Mouse (Mus musculus) heart, embryonic 14.5 days (tissue): Measurements from ENCODE around the gene Ccdc28a. TPM values are rescaled to one million over a fixed set of nuclear protein-coding genes. Genes with fewer than 3 reads are reported as not detected.

Experiments used
- ATAC-seq: fragments of 200-750 bp; cut with Nextera tagmentation; 2 replicates; pipeline ENCODE4 v1.8.0; 2017; ENCODE audit warnings: low read depth, moderate TSS enrichment; ENCODE audit not compliant: insufficient number of reproducible peaks, insufficient read depth, low FRiP score
- H3K27ac ChIP-seq, 2 experiments: fragments of 200-500 bp in 1 of 2; fragments of 300-500 bp in 1 of 2; sonication (generic) in 1 of 2; replicated peaks in 1 of 2; 2 replicates each; pipeline ENCODE4 v1.5.1; 2012 to 2014; ENCODE audit warnings: low read depth in 2 of 2, low read length in 2 of 2, control low read depth in 1 of 2, mild to moderate bottlenecking in 1 of 2, mixed read lengths in 1 of 2; ENCODE audit not compliant: control insufficient read depth in 1 of 2, insufficient read depth in 1 of 2
- H3K27me3 ChIP-seq: fragments of 300-500 bp; sonication (generic); 2 replicates; pipeline ENCODE4 v1.6.1; 2014; ENCODE audit warnings: mild to moderate bottlenecking, low read length, control low read depth; ENCODE audit not compliant: control insufficient read depth, insufficient read depth
- H3K36me3 ChIP-seq: fragments of 300-500 bp; sonication (generic); 2 replicates; pipeline ENCODE4 v1.6.1; 2014; ENCODE audit warnings: mild to moderate bottlenecking, control low read depth, low read length, mixed read lengths; ENCODE audit not compliant: control insufficient read depth, insufficient read depth
- H3K4me1 ChIP-seq, 2 experiments: fragments of 200-500 bp in 1 of 2; fragments of 300-500 bp in 1 of 2; sonication (generic) in 1 of 2; 2 replicates each; pipeline ENCODE4 v1.6.1; 2012 to 2014; ENCODE audit warnings: low read length in 2 of 2, control low read depth in 1 of 2, mixed read lengths in 1 of 2; ENCODE audit not compliant: control insufficient read depth in 2 of 2, insufficient read depth in 2 of 2
- H3K4me2 ChIP-seq: fragments of 300-500 bp; sonication (generic); 2 replicates; pipeline ENCODE4 v1.6.1; 2014; ENCODE audit warnings: mild to moderate bottlenecking, low read length
- H3K4me3 ChIP-seq, 2 experiments: fragments of 200-500 bp in 1 of 2; fragments of 300-500 bp in 1 of 2; sonication (generic) in 1 of 2; 2 replicates each; pipeline ENCODE4 v1.5.1; 2012 to 2014; ENCODE audit warnings: low read length in 2 of 2, mild to moderate bottlenecking in 2 of 2, control low read depth in 1 of 2, low read depth in 1 of 2, moderate library complexity in 1 of 2; ENCODE audit not compliant: control insufficient read depth in 1 of 2, insufficient read depth in 1 of 2
- H3K9ac ChIP-seq: fragments of 300-500 bp; sonication (generic); 2 replicates; pipeline ENCODE4 v1.6.1; 2014; ENCODE audit warnings: mild to moderate bottlenecking, low read length
- H3K9me3 ChIP-seq: fragments of 300-500 bp; sonication (generic); 2 replicates; pipeline ENCODE4 v1.6.1; 2016; ENCODE audit warnings: low read length, control low read depth; ENCODE audit not compliant: control insufficient read depth
- whole genome bisulfite sequencing: fragments of 180-500 bp; shearing (Covaris S2); extraction: QIAGEN DNeasy Blood & Tissue Kit; methylation state at CpG from one replicate; pipeline ENCODE4 v1.1.7; 2014; 5-methylcytosine and 5-hydroxymethylcytosine counted together
- polyA plus RNA-seq: library from polyadenylated mRNA; unstranded; fragments of >200 nt; fragmentation: Nextera tagmentation; extraction: Ambion mirVana; gene quantifications from 2 replicates; pipeline ENCODE4 v1.2.1, GENCODE M21; 2014

Ccdc28a gene
- polyA plus RNA-seq, 1 experiment from 2014 or later, result 13.0 TPM

- Histone ChIP-seq H3K27me3 (no peaks in the 10 kb centered on the region), H3K36me3 (no peaks in the 10 kb centered on the region), H3K4me1 (peaks cover 0 to 6% of the 10 kb centered on the region in 2 experiments; a peak in 2 of 4 replicates), H3K4me2 (peak overlapping the region; percentile 91), H3K9ac (peak overlapping the region; percentile 53; the same call in 1 of the 2 replicates), H3K9me3 (no peaks in the 10 kb centered on the region), H3K4me3 (peak overlapping the region; percentile 85), H3K27ac (no peak overlapping the region)
- 10% methylated on average over 14 of the region's 14 CpGs for WGBS
- peak; percentile 22; the same call in 1 of the 2 replicates for ATAC-seq
These were observed 577 bp upstream of the Ccdc28a start for GRCm38 (mm10) chr10:18235402-18235747.

- no peaks in the 10 kb centered on the region for H3K9me3 ChIP-seq
- H3K9ac ChIP-seq, result no peak overlapping the region
- H3K4me1 ChIP-seq, result peaks cover 0 to 6% of the 10 kb centered on the region in 2 experiments; a peak in 2 of 4 replicates
- peak overlapping the region; percentile 91 for H3K4me2 ChIP-seq
- no peak overlapping the region for H3K27ac ChIP-seq
- H3K4me3 ChIP-seq, result peak overlapping the region in 1 of 2 experiments; percentile 85; a peak in 2 of 4 replicates
- no peak for ATAC-seq
- H3K36me3 ChIP-seq, result no peaks in the 10 kb centered on the region
- no peaks in the 10 kb centered on the region for H3K27me3 ChIP-seq
- 42% methylated on average over 3 of the region's 3 CpGs for WGBS
These were observed 907 bp downstream of the Ccdc28a start for GRCm38 (mm10) chr10:18233891-18234290.

GRCm38 (mm10) chr10:18224386-18224785 is 10.4 kb downstream of the Ccdc28a start:
- Histone ChIP-seq H3K4me3 (no peak overlapping the region), H3K27me3 (no peaks in the 10 kb centered on the region), H3K27ac (no peak overlapping the region), H3K36me3 (no peaks in the 10 kb centered on the region), H3K9me3 (no peaks in the 10 kb centered on the region), H3K4me1 (no peaks in the 10 kb centered on the region), H3K4me2 (no peak overlapping the region), H3K9ac (no peak overlapping the region)
- ATAC-seq, result no peak
- WGBS, result 86% methylated on average over 3 of the region's 3 CpGs

GRCm38 (mm10) chr10:18219351-18219750 is 15.4 kb downstream of the Ccdc28a start:
- H3K4me3 ChIP-seq, result no peak overlapping the region
- H3K9me3 ChIP-seq, result no peaks in the 10 kb centered on the region
- H3K9ac ChIP-seq, result no peak overlapping the region
- WGBS, result 70% methylated on average over 10 of the region's 10 CpGs
- H3K27ac ChIP-seq, result no peak overlapping the region
- no peak overlapping the region for H3K4me2 ChIP-seq
- 0 out of 2 replicates have a peak, but pooled peaks cover 5% of the 10 kb centered on the region for H3K36me3 ChIP-seq
- no peaks in the 10 kb centered on the region for H3K4me1 ChIP-seq
- no peak for ATAC-seq
- no peaks in the 10 kb centered on the region for H3K27me3 ChIP-seq

GRCm38 (mm10) chr10:18214124-18214523 is 20.7 kb downstream of the Ccdc28a start:
- Histone ChIP-seq H3K9ac (no peak overlapping the region), H3K9me3 (no peaks in the 10 kb centered on the region), H3K36me3 (0 out of 2 replicates have a peak, but pooled peaks cover 5% of the 10 kb centered on the region), H3K27ac (no peak overlapping the region), H3K4me3 (no peak overlapping the region), H3K27me3 (no peaks in the 10 kb centered on the region), H3K4me1 (peaks cover 0 to 3% of the 10 kb centered on the region in 2 experiments; a peak in 1 of 4 replicates), H3K4me2 (no peak overlapping the region)
- ATAC-seq, result no peak
- 78% methylated on average over 5 of the region's 5 CpGs for WGBS

GRCm38 (mm10) chr10:18213373-18213772 is 21.4 kb downstream of the Ccdc28a start:
- H3K4me2 ChIP-seq, result no peak overlapping the region
- no peak overlapping the region for H3K9ac ChIP-seq
- H3K36me3 ChIP-seq, result 0 out of 2 replicates have a peak, but pooled peaks cover 4% of the 10 kb centered on the region
- WGBS, result 67% methylated on average over 4 of the region's 4 CpGs
- no peaks in the 10 kb centered on the region for H3K9me3 ChIP-seq
- H3K4me3 ChIP-seq, result no peak overlapping the region
- H3K27me3 ChIP-seq, result no peaks in the 10 kb centered on the region
- no peak overlapping the region for H3K27ac ChIP-seq
- H3K4me1 ChIP-seq, result peaks cover 0 to 3% of the 10 kb centered on the region in 2 experiments; a peak in 1 of 4 replicates
- no peak for ATAC-seq

- WGBS, result 6% methylated on average over 11 of the region's 11 CpGs
These were observed 24.1 kb downstream of the Ccdc28a start, which contains the start of gene Ect2l for GRCm38 (mm10) chr10:18210726-18211125. Ect2l (minus strand) TSS chr10:18210890.

GRCm38 (mm10) chr10:18210119-18210518 is 24.7 kb downstream of the Ccdc28a start:
- no peak overlapping the region for H3K9ac ChIP-seq
- H3K4me3 ChIP-seq, result no peak overlapping the region
- H3K4me1 ChIP-seq, result peaks cover 0 to 3% of the 10 kb centered on the region in 2 experiments; a peak in 1 of 4 replicates
- H3K27ac ChIP-seq, result no peak overlapping the region
- no peaks in the 10 kb centered on the region for H3K9me3 ChIP-seq
- 63% methylated on average over 6 of the region's 6 CpGs for WGBS
- no peaks in the 10 kb centered on the region for H3K36me3 ChIP-seq
- ATAC-seq, result no peak
- H3K4me2 ChIP-seq, result no peak overlapping the region
- H3K27me3 ChIP-seq, result no peaks in the 10 kb centered on the region

More at GRCm38 (mm10) chr10:18210726-18211125, 24.1 kb downstream of the Ccdc28a start, which contains the start of gene Ect2l:
- Histone ChIP-seq H3K27me3 (no peaks in the 10 kb centered on the region), H3K9me3 (no peaks in the 10 kb centered on the region), H3K4me2 (peak within 1 kb of the TSS; percentile 49), H3K4me1 (peaks cover 0 to 3% of the 10 kb centered on the region in 2 experiments; a peak in 1 of 4 replicates), H3K36me3 (no peaks in the 10 kb centered on the region), H3K4me3 (no peak within 1 kb of the TSS), H3K9ac (no peak within 1 kb of the TSS), H3K27ac (no peak within 1 kb of the TSS)
- no peak for ATAC-seq
